Mouse (Mus musculus) macrophage (primary cell): ENCODE measurements around the gene Inafm2. TPM values are rescaled to one million over a fixed set of nuclear protein-coding genes. Genes with fewer than 3 reads are reported as not detected.

Experiments used
- H3K27ac ChIP-seq: fragments of 350-480 bp; formaldehyde crosslinking; 2 replicates; pipeline ENCODE4 v1.9.0; 2021
- H3K36me3 ChIP-seq: fragments of 350-480 bp; formaldehyde crosslinking; 2 replicates; pipeline ENCODE4 v1.9.0; 2021; ENCODE audit errors: inconsistent target
- H3K4me3 ChIP-seq: fragments of 350-480 bp; formaldehyde crosslinking; 2 replicates; pipeline ENCODE4 v1.9.0; 2021; ENCODE audit errors: inconsistent target
- H3K79me2 ChIP-seq: fragments of 350-480 bp; formaldehyde crosslinking; 2 replicates; pipeline ENCODE4 v1.9.0; 2021; ENCODE audit errors: inconsistent target
- WGBS: methylation state at CpG from one replicate; pipeline ENCODE4 v1.1.7; 2026; ENCODE audit warnings: inconsistent platforms; ENCODE audit not compliant: missing documents; 5-methylcytosine and 5-hydroxymethylcytosine counted together
- polyA plus RNA-seq: library from polyadenylated mRNA; stranded (reverse); fragments of 250-400 nt; gene quantifications from 3 replicates; pipeline ENCODE4 v1.2.4, GENCODE M21; 2018; ENCODE audit warnings: inconsistent platforms

Gene Inafm2
- polyA plus RNA-seq, 1 experiment from 2014 or later: 5.4 TPM

DNA sequence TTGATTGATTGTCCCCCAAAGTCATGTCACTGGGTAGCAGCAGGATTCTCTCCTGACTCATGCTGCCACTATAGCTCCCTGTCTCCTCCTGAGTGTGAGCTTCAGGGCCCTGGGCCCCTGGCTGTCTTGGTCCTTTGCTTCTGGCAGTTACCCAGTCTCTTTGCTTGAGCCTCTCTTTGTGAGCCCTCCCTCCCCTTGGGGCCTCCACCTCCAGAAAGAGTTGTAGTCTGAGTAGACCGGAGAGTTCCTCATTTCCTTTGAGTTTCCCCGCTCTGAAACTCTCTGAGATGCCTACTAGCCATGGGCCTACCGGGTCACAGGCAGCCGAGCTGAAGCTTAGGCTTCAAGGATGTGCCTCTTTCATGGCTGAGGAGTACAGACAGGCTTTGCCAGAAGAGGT is 48.1 kb downstream of the Inafm2 start:
- no peak overlapping the region for H3K27ac ChIP-seq
- no peaks in the 10 kb centered on the region for H3K36me3 ChIP-seq
- H3K79me2 ChIP-seq: no peaks in the 10 kb centered on the region
- H3K4me3 ChIP-seq: no peak overlapping the region
- WGBS: 20% methylated on average over 4 of the region's 4 CpGs

Other genes with a start within 250 kb of the Inafm2 start
- gene Bmf, start 196.1 kb upstream of the Inafm2 start, polyA plus RNA-seq: 1.3 to 13.0 TPM (median 5.3 TPM) in 3 replicates
- gene Bub1b, start 147.5 kb upstream of the Inafm2 start, polyA plus RNA-seq: 2.2 to 9.4 TPM (median 7.8 TPM) in 3 replicates
- not detected in 3 replicates for gene Pak6, start 82.5 kb upstream of the Inafm2 start, polyA plus RNA-seq
- gene Ankrd63, start 41.8 kb upstream of the Inafm2 start, polyA plus RNA-seq: not detected in 3 replicates
- gene Plcb2, start 17.3 kb upstream of the Inafm2 start, polyA plus RNA-seq: 9.8 to 23.1 TPM (median 22.2 TPM) in 3 replicates
- gene Ccdc9b, start 16.9 kb downstream of the Inafm2 start, polyA plus RNA-seq: 0.11 to 0.33 TPM (median 0.20 TPM) in 3 replicates
- gene Phgr1, start 27.0 kb downstream of the Inafm2 start, polyA plus RNA-seq: not detected in 3 replicates
- not detected in 3 replicates for gene Disp2, start 34.0 kb downstream of the Inafm2 start, polyA plus RNA-seq
- gene Knstrn, start 68.2 kb downstream of the Inafm2 start, polyA plus RNA-seq: 1.0 to 14.5 TPM (median 7.1 TPM) in 3 replicates
- 20.1 to 26.7 TPM (median 23.1 TPM) in 3 replicates for gene Ivd, start 116.2 kb downstream of the Inafm2 start, polyA plus RNA-seq
- 20.7 to 31.5 TPM (median 27.2 TPM) in 3 replicates for gene Bahd1, start 154.6 kb downstream of the Inafm2 start, polyA plus RNA-seq
- gene Chst14, start 180.7 kb downstream of the Inafm2 start, polyA plus RNA-seq: 17.8 to 32.1 TPM (median 29.0 TPM) in 3 replicates